Mouse (Mus musculus): ENCODE data around the gene B4galnt3. TPM values are rescaled to one million over a fixed set of nuclear protein-coding genes. Genes with fewer than 3 reads are reported as not detected.
A peak's percentile ranks its signal among the peaks of the same experiment; 100 is the strongest.

B4galnt3 gene
- polyA plus RNA-seq, 1 experiment from 2014 or later = 0.73 TPM

GRCm38 (mm10) chr6:120180492-120180891 is 113.9 kb downstream of the B4galnt3 start:
- Histone ChIP-seq H3K36me3 (no peaks in the 10 kb centered on the region), H3K27me3 (replicated peaks) (no peaks in the 10 kb centered on the region), H3K27ac (no peak overlapping the region), H3K4me3 (replicated peaks) (no peak overlapping the region), H3K4me1 (no peaks in the 10 kb centered on the region), H3K4me2 (no peak overlapping the region), H3K9me3 (no peaks in the 10 kb centered on the region), H3K9ac (no peak overlapping the region)
- ATAC-seq (ENCODE audit: insufficient read depth, low FRiP score, low read depth) = no peak
- WGBS = 71% methylated on average over 4 of the region's 4 CpGs

DNA sequence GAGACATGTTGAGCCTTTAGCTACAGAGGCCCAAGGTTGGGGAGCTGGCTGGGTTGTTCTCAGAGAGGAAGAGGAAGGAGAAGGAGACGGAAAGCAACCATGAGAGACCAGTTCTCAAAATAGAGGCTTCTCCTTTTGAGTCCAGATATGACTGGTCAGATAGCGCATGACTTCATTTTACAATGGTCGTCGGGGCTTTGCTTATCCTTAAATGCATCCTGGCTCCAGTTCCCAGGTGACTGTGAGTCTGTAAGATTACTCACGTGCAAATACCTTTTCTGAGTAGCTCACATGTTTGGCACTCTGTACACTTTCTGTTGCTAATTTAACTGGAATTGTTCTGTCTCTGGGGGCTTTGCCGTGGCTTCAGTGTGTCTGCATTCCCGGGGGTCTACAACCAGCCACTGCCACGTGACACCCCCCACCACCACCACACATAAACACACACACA is 114.6 kb downstream of the B4galnt3 start:
- H3K27me3 ChIP-seq (replicated peaks) = no peaks in the 10 kb centered on the region
- no peak for ATAC-seq (ENCODE audit: insufficient read depth, low FRiP score, low read depth)
- WGBS = 74% methylated on average over 8 of the region's 8 CpGs
- H3K36me3 ChIP-seq = no peaks in the 10 kb centered on the region
- no peak overlapping the region for H3K4me2 ChIP-seq
- H3K9me3 ChIP-seq = no peaks in the 10 kb centered on the region
- H3K9ac ChIP-seq = no peak overlapping the region
- no peaks in the 10 kb centered on the region for H3K4me1 ChIP-seq
- no peak overlapping the region for H3K27ac ChIP-seq
- no peak overlapping the region for H3K4me3 ChIP-seq (replicated peaks)

- 76% methylated on average over 6 of the region's 6 CpGs for WGBS
- Histone ChIP-seq H3K4me2 (no peak overlapping the region), H3K4me3 (replicated peaks) (no peak overlapping the region), H3K36me3 (no peaks in the 10 kb centered on the region), H3K27ac (no peak overlapping the region), H3K9me3 (no peaks in the 10 kb centered on the region), H3K4me1 (no peaks in the 10 kb centered on the region), H3K27me3 (replicated peaks) (no peaks in the 10 kb centered on the region), H3K9ac (no peak overlapping the region)
- no peak for ATAC-seq (ENCODE audit: insufficient read depth, low FRiP score, low read depth)
Observed at GRCm38 (mm10) chr6:120179044-120179755, 115.2 kb downstream of the B4galnt3 start.

DNA sequence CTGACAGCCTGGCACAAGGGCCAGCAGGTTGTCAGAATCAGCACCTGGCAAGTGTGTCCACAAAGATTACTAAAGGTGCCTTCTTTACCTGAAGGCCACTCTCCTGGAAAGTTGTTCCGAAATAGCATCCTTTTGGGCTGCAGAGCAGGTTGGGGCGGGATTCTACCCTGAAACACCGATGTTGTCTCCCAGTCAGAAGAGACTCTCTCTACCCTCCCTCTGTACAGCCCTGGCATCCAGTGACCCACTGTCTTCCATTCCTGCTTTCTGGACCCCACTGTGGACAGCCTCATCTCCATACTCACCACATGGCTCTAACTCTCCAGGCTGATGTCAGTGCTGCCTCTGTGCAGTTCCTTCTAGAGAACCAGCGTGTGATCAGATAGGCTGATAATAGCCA is 118.7 kb downstream of the B4galnt3 start:
- 96% methylated on average over 4 of the region's 4 CpGs for WGBS
- H3K4me3 ChIP-seq (replicated peaks) = no peak overlapping the region

GRCm38 (mm10) chr6:120174602-120175115 is 119.7 kb downstream of the B4galnt3 start:
- ATAC-seq (ENCODE audit: insufficient read depth, low FRiP score, low read depth) = peak; percentile 97
- Histone ChIP-seq H3K9me3 (no peaks in the 10 kb centered on the region), H3K4me2 (no peak overlapping the region), H3K9ac (no peak overlapping the region), H3K27ac (peak overlapping the region; percentile 51; the same call in 1 of the 2 replicates), H3K4me3 (replicated peaks) (no peak overlapping the region), H3K27me3 (replicated peaks) (no peaks in the 10 kb centered on the region), H3K4me1 (0 out of 2 replicates have a peak, but pooled peaks cover 3% of the 10 kb centered on the region), H3K36me3 (no peaks in the 10 kb centered on the region)
- 60% methylated on average over 7 of the region's 7 CpGs for WGBS

More for the DNA sequence above, 118.7 kb downstream of the B4galnt3 start:
- Histone ChIP-seq H3K9ac (no peak overlapping the region), H3K27ac (no peak overlapping the region), H3K36me3 (no peaks in the 10 kb centered on the region), H3K9me3 (no peaks in the 10 kb centered on the region), H3K27me3 (replicated peaks) (no peaks in the 10 kb centered on the region), H3K4me1 (0 out of 2 replicates have a peak, but pooled peaks cover 3% of the 10 kb centered on the region), H3K4me2 (no peak overlapping the region)
- no peak for ATAC-seq (ENCODE audit: insufficient read depth, low FRiP score, low read depth)

- Histone ChIP-seq H3K27ac (0 out of 2 replicates have a peak overlapping the region, but pooled peaks have one; percentile 51), H3K4me3 (replicated peaks) (no peak overlapping the region), H3K27me3 (replicated peaks) (no peaks in the 10 kb centered on the region), H3K4me1 (0 out of 2 replicates have a peak, but pooled peaks cover 3% of the 10 kb centered on the region), H3K36me3 (no peaks in the 10 kb centered on the region), H3K9me3 (no peaks in the 10 kb centered on the region), H3K9ac (no peak overlapping the region), H3K4me2 (no peak overlapping the region)
- no peak for ATAC-seq (ENCODE audit: insufficient read depth, low FRiP score, low read depth)
- WGBS = 67% methylated on average over 6 of the region's 6 CpGs
Observed at GRCm38 (mm10) chr6:120174028-120174601, 120.2 kb downstream of the B4galnt3 start.

DNA sequence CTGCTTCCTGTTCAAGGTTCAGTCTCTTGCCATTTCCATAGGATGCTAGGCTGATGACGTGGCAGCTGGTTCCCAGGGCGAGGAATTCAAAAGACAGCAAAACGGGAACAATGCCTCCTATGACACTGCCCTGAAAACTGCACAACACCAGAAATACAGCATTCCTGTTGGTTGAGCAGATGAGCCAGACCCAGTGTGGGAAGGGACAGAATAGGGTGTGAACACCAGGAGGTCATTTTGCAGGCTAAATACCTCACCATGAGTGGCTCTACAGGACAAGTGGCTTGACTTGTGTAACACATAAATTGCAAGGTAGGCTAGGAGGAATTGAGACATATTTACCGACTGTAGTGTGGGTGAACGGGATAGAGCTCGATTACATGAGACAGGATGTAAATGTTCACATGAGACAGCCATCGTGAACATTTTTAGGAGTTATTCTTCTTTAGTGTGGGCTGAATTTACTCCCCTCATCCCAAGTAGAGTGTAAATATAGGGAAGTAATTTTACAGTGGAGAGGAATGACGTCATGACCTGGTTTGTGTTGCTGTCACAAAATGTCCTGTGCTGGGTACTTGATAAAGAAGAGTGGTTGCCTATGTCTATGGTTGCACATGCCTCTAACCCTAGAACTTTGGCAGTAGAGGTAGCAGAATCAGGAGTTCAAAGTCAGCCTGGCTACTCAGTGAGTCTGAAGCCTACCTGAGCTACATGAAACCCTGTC is 121.9 kb downstream of the B4galnt3 start:
- Histone ChIP-seq H3K4me2 (no peak overlapping the region), H3K27me3 (replicated peaks) (no peaks in the 10 kb centered on the region), H3K9me3 (no peaks in the 10 kb centered on the region), H3K27ac (no peak overlapping the region), H3K36me3 (no peaks in the 10 kb centered on the region), H3K4me3 (replicated peaks) (no peak overlapping the region), H3K9ac (no peak overlapping the region), H3K4me1 (0 out of 2 replicates have a peak, but pooled peaks cover 3% of the 10 kb centered on the region)
- WGBS = 78% methylated on average over 8 of the region's 8 CpGs
- no peak for ATAC-seq (ENCODE audit: insufficient read depth, low FRiP score, low read depth)

DNA sequence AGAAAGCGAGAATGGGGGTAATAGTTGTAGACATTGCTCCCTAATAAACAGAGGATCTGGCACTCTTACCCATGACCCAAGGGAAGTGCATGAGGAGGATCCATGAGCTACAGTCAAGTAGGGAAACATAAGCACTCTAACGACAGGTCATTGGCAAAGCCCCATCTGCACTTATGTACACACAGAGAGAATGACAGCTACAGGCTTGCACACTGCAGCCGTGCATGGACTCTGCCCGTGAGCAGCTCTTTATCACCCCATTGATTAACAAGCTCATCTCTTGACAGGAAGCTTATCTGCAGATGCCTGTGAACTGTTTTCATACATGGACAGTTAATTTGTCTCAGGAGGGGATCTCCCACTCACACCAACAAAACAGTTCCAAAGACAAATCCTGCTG is 126.8 kb downstream of the B4galnt3 start:
- Histone ChIP-seq H3K27ac (no peak overlapping the region), H3K4me2 (no peak overlapping the region), H3K27me3 (replicated peaks) (no peaks in the 10 kb centered on the region), H3K36me3 (no peaks in the 10 kb centered on the region), H3K4me3 (replicated peaks) (no peak overlapping the region), H3K4me1 (no peaks in the 10 kb centered on the region), H3K9me3 (no peaks in the 10 kb centered on the region), H3K9ac (no peak overlapping the region)
- ATAC-seq (ENCODE audit: insufficient read depth, low FRiP score, low read depth) = no peak
- WGBS = 37% methylated on average over 4 of the region's 4 CpGs

GRCm38 (mm10) chr6:120164765-120165164 is 129.6 kb downstream of the B4galnt3 start:
- Histone ChIP-seq H3K4me2 (no peak overlapping the region), H3K4me3 (replicated peaks) (no peak overlapping the region), H3K9me3 (no peaks in the 10 kb centered on the region), H3K4me1 (peaks cover 2% of the 10 kb centered on the region; the same call in 1 of the 2 replicates), H3K27me3 (replicated peaks) (no peaks in the 10 kb centered on the region), H3K27ac (no peak overlapping the region), H3K9ac (no peak overlapping the region), H3K36me3 (no peaks in the 10 kb centered on the region)
- 81% methylated on average over 4 of the region's 4 CpGs for WGBS
- no peak for ATAC-seq (ENCODE audit: insufficient read depth, low FRiP score, low read depth)

DNA sequence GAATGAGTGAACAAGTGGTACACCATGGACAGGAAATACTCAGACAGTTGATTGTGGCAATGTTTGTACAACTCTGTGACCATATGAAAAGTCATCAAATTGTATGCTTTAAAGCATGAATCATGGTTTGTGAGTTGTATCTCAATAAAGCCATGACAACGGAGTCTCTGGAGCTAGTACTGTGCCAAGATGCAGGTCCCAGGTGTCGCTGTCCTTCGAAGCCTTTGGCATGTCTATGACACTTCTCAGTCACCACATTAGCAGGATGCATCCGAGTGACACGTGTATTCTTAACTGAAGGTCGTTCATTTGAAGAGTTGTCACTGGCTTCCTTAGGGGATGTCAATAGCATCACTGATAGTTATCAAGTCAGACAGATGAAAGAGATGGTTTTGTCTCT is 131.4 kb downstream of the B4galnt3 start:
- no peak overlapping the region for H3K9ac ChIP-seq
- no peaks in the 10 kb centered on the region for H3K27me3 ChIP-seq (replicated peaks)
- H3K4me1 ChIP-seq = peaks cover 11% of the 10 kb centered on the region; the same call in 1 of the 2 replicates
- no peaks in the 10 kb centered on the region for H3K36me3 ChIP-seq
- H3K9me3 ChIP-seq = no peaks in the 10 kb centered on the region
- no peak for ATAC-seq (ENCODE audit: insufficient read depth, low FRiP score, low read depth)
- H3K4me2 ChIP-seq = no peak overlapping the region
- H3K4me3 ChIP-seq (replicated peaks) = no peak overlapping the region
- 70% methylated on average over 6 of the region's 6 CpGs for WGBS
- no peak overlapping the region for H3K27ac ChIP-seq

GRCm38 (mm10) chr6:120159133-120159901 is 135.0 kb downstream of the B4galnt3 start:
- Histone ChIP-seq H3K9me3 (no peaks in the 10 kb centered on the region), H3K9ac (no peak overlapping the region), H3K4me1 (peaks cover 11% of the 10 kb centered on the region; the same call in 1 of the 2 replicates), H3K36me3 (no peaks in the 10 kb centered on the region), H3K4me3 (replicated peaks) (no peak overlapping the region), H3K27ac (peak overlapping the region; percentile 17), H3K27me3 (replicated peaks) (no peaks in the 10 kb centered on the region), H3K4me2 (no peak overlapping the region)
- WGBS = 41% methylated on average over 9 of the region's 9 CpGs
- ATAC-seq (ENCODE audit: insufficient read depth, low FRiP score, low read depth) = peak; percentile 54; the same call in 1 of the 2 replicates

All from stomach, embryonic 15.5 days (tissue).